Mouse (Mus musculus) heart, embryonic 13.5 days (tissue): ENCODE measurements around the gene Blm. TPM values are rescaled to one million over a fixed set of nuclear protein-coding genes. Genes with fewer than 3 reads are reported as not detected.

ENCODE experiments used
- ATAC-seq: fragments of 200-750 bp; cut with Nextera tagmentation; 2 replicates; pipeline ENCODE4 v1.8.0; 2017; ENCODE audit warnings: moderate TSS enrichment; ENCODE audit not compliant: insufficient number of reproducible peaks, low FRiP score, low TSS enrichment; ENCODE audit errors: extremely low read depth
- H3K27ac ChIP-seq: fragments of 300-500 bp; sonication (generic); replicated peaks from 2 replicates; pipeline ENCODE4 v1.5.1; 2015; ENCODE audit warnings: moderate library complexity, mild to moderate bottlenecking, inconsistent platforms
- H3K27me3 ChIP-seq: fragments of 300-500 bp; sonication (generic); replicated peaks from 2 replicates; pipeline ENCODE4 v1.6.1; 2015; ENCODE audit warnings: mild to moderate bottlenecking, inconsistent platforms
- H3K36me3 ChIP-seq: fragments of 300-500 bp; sonication (generic); 2 replicates; pipeline ENCODE4 v1.6.1; 2015; ENCODE audit warnings: mild to moderate bottlenecking, inconsistent platforms
- H3K4me1 ChIP-seq: fragments of 300-500 bp; sonication (generic); 2 replicates; pipeline ENCODE4 v1.6.1; 2015; ENCODE audit warnings: inconsistent platforms
- H3K4me2 ChIP-seq: fragments of 300-500 bp; sonication (generic); 2 replicates; pipeline ENCODE4 v1.6.1; 2015; ENCODE audit warnings: inconsistent platforms, mild to moderate bottlenecking, moderate library complexity
- H3K4me3 ChIP-seq: fragments of 300-500 bp; sonication (generic); 2 replicates; pipeline ENCODE4 v1.5.1; 2015; ENCODE audit warnings: moderate library complexity, mild to moderate bottlenecking, inconsistent platforms
- H3K9ac ChIP-seq: fragments of 300-500 bp; sonication (generic); 2 replicates; pipeline ENCODE4 v1.6.1; 2015; ENCODE audit warnings: inconsistent platforms, mild to moderate bottlenecking, moderate library complexity
- H3K9me3 ChIP-seq: fragments of 300-500 bp; sonication (generic); 2 replicates; pipeline ENCODE4 v1.6.1; 2016; ENCODE audit warnings: inconsistent platforms
- WGBS: fragments of 180-500 bp; shearing (Covaris S2); methylation state at CpG from one replicate; pipeline ENCODE4 v1.1.7; 2015; ENCODE audit warnings: mixed read lengths; 5-methylcytosine and 5-hydroxymethylcytosine counted together
- polyA plus RNA-seq: library from polyadenylated mRNA; unstranded; fragments of >200 nt; fragmentation: Nextera tagmentation; extraction: Ambion mirVana; gene quantifications from 2 replicates; pipeline ENCODE4 v1.2.1, GENCODE M21; 2015

Gene Blm
- polyA plus RNA-seq = 16.4 and 17.1 TPM in 2 replicates

DNA sequence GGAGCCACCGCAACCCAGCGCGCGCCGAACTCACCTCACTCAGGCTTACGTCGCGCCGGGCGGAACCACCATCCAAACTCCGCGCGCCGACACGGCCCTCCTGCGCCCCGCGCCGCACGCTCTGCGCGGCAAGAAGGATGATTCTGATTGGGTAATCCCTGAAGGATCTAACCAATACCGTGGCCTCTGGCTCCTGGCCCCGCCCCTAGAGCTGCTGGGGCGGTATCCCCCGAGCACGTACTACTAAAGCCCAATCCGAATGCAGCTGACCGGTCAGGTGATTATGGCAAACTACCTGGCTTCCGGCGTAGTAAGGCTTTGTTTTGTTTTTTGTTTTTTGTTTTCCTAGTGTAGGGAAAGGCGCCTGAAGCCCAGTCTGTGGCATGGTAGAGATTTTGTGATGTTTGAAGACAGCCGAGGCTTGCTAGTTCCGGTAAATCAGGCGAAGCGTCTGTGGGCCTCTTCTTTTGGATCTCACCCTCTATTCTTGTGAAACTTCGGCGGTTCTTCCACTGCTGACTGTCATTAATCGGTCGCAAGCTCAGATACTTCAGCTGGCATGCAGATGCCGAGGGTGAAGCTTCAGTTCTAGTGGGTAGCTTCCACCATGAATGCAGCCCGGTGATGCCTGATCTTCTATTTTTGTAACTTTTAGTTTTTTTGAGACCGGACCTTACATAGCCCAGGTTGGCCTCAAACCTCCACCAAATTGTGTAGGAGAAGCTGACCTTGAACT is at the start of gene Blm:
TSS of gene Blm (minus strand) at position 111 of the 736 bp plus-strand sequence.
- WGBS = under 1% methylated on average over 43 of the region's 43 CpGs
- peak within 1 kb of the TSS; percentile 68 for H3K4me3 ChIP-seq

GRCm38 (mm10) chr7:80583981-80584380 is 49.1 kb upstream of the Blm start:
- Histone ChIP-seq H3K4me3 (no peak overlapping the region), H3K4me1 (peaks cover 25% of the 10 kb centered on the region), H3K27me3 (0 out of 2 replicates have a peak, but pooled peaks cover 5% of the 10 kb centered on the region), H3K9me3 (no peaks in the 10 kb centered on the region), H3K9ac (0 out of 2 replicates have a peak overlapping the region, but pooled peaks have one; percentile 21), H3K4me2 (no peak overlapping the region), H3K27ac (peak overlapping the region; percentile 54; the same call in 1 of the 2 replicates), H3K36me3 (peaks cover 9% of the 10 kb centered on the region)
- WGBS = 36% methylated on average over 6 of the region's 6 CpGs
- no peak for ATAC-seq

More for the DNA sequence above, at the start of gene Blm:
- no peaks in the 10 kb centered on the region for H3K36me3 ChIP-seq
- peaks cover 15% of the 10 kb centered on the region for H3K4me1 ChIP-seq
- H3K4me2 ChIP-seq = peak within 1 kb of the TSS; percentile 94
- peak; percentile 99 for ATAC-seq
- H3K27ac ChIP-seq = peak within 1 kb of the TSS; percentile 88
- H3K27me3 ChIP-seq = no peaks in the 10 kb centered on the region
- no peaks in the 10 kb centered on the region for H3K9me3 ChIP-seq
- peak within 1 kb of the TSS; percentile 86 for H3K9ac ChIP-seq

GRCm38 (mm10) chr7:80582821-80583451 is 48.0 kb upstream of the Blm start:
- ATAC-seq = no peak
- H3K9me3 ChIP-seq = no peaks in the 10 kb centered on the region
- 62% methylated on average over 20 of the region's 20 CpGs for WGBS
- peak overlapping the region; percentile 54 for H3K27ac ChIP-seq
- H3K9ac ChIP-seq = peak overlapping the region; percentile 40; the same call in 1 of the 2 replicates
- H3K4me2 ChIP-seq = peak overlapping the region; percentile 27
- peaks cover 24% of the 10 kb centered on the region for H3K4me1 ChIP-seq
- H3K4me3 ChIP-seq = no peak overlapping the region
- no peaks in the 10 kb centered on the region for H3K36me3 ChIP-seq
- 0 out of 2 replicates have a peak, but pooled peaks cover 5% of the 10 kb centered on the region for H3K27me3 ChIP-seq

- Histone ChIP-seq H3K4me1 (peaks cover 14% of the 10 kb centered on the region; the same call in 1 of the 2 replicates), H3K4me3 (no peak overlapping the region), H3K27ac (no peak overlapping the region), H3K9ac (peak overlapping the region; percentile 50; the same call in 1 of the 2 replicates), H3K9me3 (no peaks in the 10 kb centered on the region), H3K27me3 (peaks cover 5% of the 10 kb centered on the region; the same call in 1 of the 2 replicates), H3K36me3 (no peaks in the 10 kb centered on the region), H3K4me2 (no peak overlapping the region)
- no peak for ATAC-seq
- 17% methylated on average over 6 of the region's 6 CpGs for WGBS
Measured at GRCm38 (mm10) chr7:80580368-80580767, 45.4 kb upstream of the Blm start.

DNA sequence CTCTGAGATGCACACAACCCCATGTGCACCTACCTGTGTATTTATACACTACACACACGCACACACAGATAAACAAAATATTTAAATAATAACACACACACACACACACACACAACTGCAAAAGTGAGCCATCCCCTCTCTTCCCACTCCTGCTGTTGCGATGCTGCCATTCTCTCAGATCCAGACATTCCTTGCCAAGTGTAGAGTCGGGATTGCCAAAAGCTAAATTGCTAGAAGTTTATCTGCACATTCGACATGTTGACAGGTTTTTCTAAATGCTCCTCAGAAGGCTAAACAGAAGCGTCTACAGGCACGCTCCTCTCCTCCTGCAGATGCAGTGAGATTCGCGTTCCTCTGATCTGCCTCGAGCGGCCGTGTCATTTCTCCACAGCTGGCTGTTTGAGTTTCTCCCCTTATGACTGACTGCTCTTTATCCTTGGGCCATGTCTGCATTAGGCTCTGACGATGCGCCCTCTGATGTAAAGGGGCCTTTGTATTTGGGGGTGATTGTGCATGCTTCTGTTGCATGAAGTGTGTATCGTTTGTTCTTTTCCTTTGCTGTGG is 42.6 kb upstream of the Blm start:
- Histone ChIP-seq H3K9ac (peak overlapping the region; percentile 44; the same call in 1 of the 2 replicates), H3K4me1 (peaks cover 14% of the 10 kb centered on the region; the same call in 1 of the 2 replicates), H3K36me3 (no peaks in the 10 kb centered on the region), H3K9me3 (no peaks in the 10 kb centered on the region), H3K27me3 (peaks cover 8% of the 10 kb centered on the region; the same call in 1 of the 2 replicates), H3K4me2 (no peak overlapping the region), H3K27ac (no peak overlapping the region), H3K4me3 (no peak overlapping the region)
- WGBS = 48% methylated on average over 14 of the region's 14 CpGs
- ATAC-seq = no peak

DNA sequence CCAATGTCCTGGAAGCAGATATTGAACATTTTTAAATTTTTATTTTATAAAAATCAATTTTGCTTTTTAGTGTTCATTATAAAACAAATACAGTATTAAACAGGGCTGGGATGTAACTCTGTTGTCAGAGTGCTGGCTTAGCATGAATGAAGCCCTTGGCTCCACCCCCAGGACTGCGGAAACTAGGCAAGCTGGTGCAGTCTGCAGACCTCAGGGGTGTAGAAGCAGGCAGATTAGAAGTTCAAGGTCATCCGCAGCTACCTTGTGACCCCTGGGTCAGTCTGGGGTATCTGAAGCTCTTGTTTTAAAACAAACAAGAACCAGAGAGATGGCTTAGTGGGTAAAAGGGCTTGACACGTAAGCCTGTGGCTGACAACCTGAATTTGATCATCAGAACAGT is 41.7 kb upstream of the Blm start:
- Histone ChIP-seq H3K4me3 (no peak overlapping the region), H3K36me3 (no peaks in the 10 kb centered on the region), H3K4me2 (no peak overlapping the region), H3K9me3 (no peaks in the 10 kb centered on the region), H3K4me1 (peaks cover 14% of the 10 kb centered on the region; the same call in 1 of the 2 replicates), H3K27me3 (peaks cover 9% of the 10 kb centered on the region; the same call in 1 of the 2 replicates), H3K27ac (no peak overlapping the region), H3K9ac (no peak overlapping the region)
- ATAC-seq = no peak
- 58% methylated on average over 3 of the region's 3 CpGs for WGBS

DNA sequence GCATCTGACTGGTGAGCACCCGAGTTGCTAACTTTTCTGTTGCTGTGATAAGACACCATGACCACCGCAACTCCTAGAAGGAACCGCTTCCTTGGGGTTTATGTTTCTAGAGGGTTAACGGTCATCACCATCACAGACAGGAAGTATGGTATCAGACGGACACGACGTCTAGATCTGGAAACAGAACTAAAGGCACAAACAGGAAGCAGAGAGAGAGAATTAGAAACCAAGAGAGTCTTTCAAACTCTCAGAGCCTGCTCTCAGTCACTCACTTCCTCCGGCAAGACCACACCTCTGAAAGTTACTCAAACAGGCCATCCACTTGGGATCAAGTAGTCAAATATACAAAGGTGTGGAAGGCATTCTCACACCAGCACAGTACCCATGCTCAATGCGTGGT is 40.8 kb upstream of the Blm start:
- Histone ChIP-seq H3K4me2 (no peak overlapping the region), H3K27ac (no peak overlapping the region), H3K4me1 (peaks cover 13% of the 10 kb centered on the region; the same call in 1 of the 2 replicates), H3K4me3 (no peak overlapping the region), H3K36me3 (no peaks in the 10 kb centered on the region), H3K9ac (no peak overlapping the region), H3K9me3 (no peaks in the 10 kb centered on the region), H3K27me3 (peaks cover 7% of the 10 kb centered on the region; the same call in 1 of the 2 replicates)
- no peak for ATAC-seq
- 52% methylated on average over 9 of the region's 9 CpGs for WGBS

DNA sequence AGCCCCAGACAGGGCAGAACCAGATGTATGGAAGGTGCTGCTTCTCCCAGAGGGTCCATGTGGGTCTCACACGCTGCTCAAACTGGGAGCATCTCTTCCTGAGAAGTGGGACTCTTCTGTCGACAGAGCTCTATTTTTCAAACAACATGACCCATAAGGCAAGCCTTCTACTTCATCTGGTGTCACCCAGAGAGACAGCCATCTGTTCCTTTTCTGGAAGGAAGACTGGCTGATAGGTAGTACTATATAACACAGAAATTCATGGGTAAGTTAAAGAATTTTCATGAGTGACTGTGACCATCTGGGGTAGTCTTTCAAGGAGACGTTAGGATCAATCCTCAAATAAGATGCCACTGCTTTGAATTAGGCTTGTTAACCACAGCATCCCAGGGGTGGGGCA is 38.2 kb upstream of the Blm start:
- WGBS = 65% methylated on average over 3 of the region's 3 CpGs
- Histone ChIP-seq H3K27ac (no peak overlapping the region), H3K9me3 (no peaks in the 10 kb centered on the region), H3K27me3 (peaks cover 7% of the 10 kb centered on the region; the same call in 1 of the 2 replicates), H3K4me1 (0 out of 2 replicates have a peak, but pooled peaks cover 7% of the 10 kb centered on the region), H3K4me2 (no peak overlapping the region), H3K36me3 (no peaks in the 10 kb centered on the region), H3K4me3 (no peak overlapping the region), H3K9ac (no peak overlapping the region)
- ATAC-seq = no peak

- no peak overlapping the region for H3K27ac ChIP-seq
- WGBS = 79% methylated on average over 8 of the region's 8 CpGs
- no peaks in the 10 kb centered on the region for H3K36me3 ChIP-seq
- no peaks in the 10 kb centered on the region for H3K4me1 ChIP-seq
- ATAC-seq = no peak
- H3K9me3 ChIP-seq = no peaks in the 10 kb centered on the region
- H3K4me3 ChIP-seq = no peak overlapping the region
- H3K4me2 ChIP-seq = no peak overlapping the region
- H3K27me3 ChIP-seq = peaks cover 7% of the 10 kb centered on the region; the same call in 1 of the 2 replicates
- no peak overlapping the region for H3K9ac ChIP-seq
Measured at GRCm38 (mm10) chr7:80567982-80568381, 33.1 kb upstream of the Blm start.

- H3K4me3 ChIP-seq = no peak overlapping the region
- 71% methylated on average over 5 of the region's 5 CpGs for WGBS
- no peaks in the 10 kb centered on the region for H3K9me3 ChIP-seq
- H3K4me1 ChIP-seq = peaks cover 5% of the 10 kb centered on the region
- no peak overlapping the region for H3K9ac ChIP-seq
- no peak overlapping the region for H3K4me2 ChIP-seq
- no peak overlapping the region for H3K27ac ChIP-seq
- no peaks in the 10 kb centered on the region for H3K36me3 ChIP-seq
- no peak for ATAC-seq
- no peaks in the 10 kb centered on the region for H3K27me3 ChIP-seq
Measured at GRCm38 (mm10) chr7:80561931-80562330, 27.0 kb upstream of the Blm start.

DNA sequence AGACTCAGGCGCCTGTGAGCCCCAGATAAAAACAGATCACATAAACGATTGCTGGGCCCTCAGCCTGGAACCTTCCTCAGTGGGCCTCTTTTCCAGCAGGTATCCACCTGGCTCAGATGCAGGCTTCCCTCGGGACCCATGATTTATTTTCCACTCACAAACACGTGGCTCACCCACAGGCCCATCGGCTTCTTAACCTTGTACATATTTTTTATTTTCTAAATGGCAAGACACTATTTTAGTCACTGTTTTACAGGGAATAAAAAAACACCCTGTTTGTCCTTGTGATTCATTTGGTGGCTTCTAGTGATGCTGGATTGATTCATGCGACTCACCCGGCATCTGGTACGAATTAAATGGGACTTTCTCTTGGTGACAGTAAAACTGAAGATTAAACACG is 26.4 kb upstream of the Blm start:
- Histone ChIP-seq H3K4me2 (no peak overlapping the region), H3K9ac (no peak overlapping the region)
- WGBS = 71% methylated on average over 9 of the region's 9 CpGs

More for the DNA sequence above, 26.4 kb upstream of the Blm start:
- Histone ChIP-seq H3K4me1 (peaks cover 12% of the 10 kb centered on the region), H3K4me3 (no peak overlapping the region), H3K27ac (no peak overlapping the region), H3K27me3 (no peaks in the 10 kb centered on the region), H3K9me3 (no peaks in the 10 kb centered on the region), H3K36me3 (no peaks in the 10 kb centered on the region)
- no peak for ATAC-seq
